ENCODE assay signal across 22 mouse cellular contexts in genomic region chr5:141971071-141971470, GRCm38 (mm10).
DNase-seq lines count a peak whose midpoint lies in the region; ATAC-seq lines count a peak whose summit lies in the region.
"Had no signal": no experiment of that assay in that cellular context is flagged by ENCODE, and none has a peak within 500 bp of the region (broad histone marks: within the 10 kb centered on the region; RNA-seq: fewer than 3 reads in every experiment).

No protein-coding gene starts in this region.

- no peak overlapping the region for H3K9ac ChIP-seq in embryonic facial prominence, embryonic 14.5 days (ENCODE audit: low read depth, low read length)
- H3K9ac ChIP-seq in intestine, embryonic 15.5 days, result no peak overlapping the region

- H3K4me3 ChIP-seq in embryonic facial prominence, embryonic 14.5 days (ENCODE audit: low read depth, low read length), result no peak overlapping the region
- no peak overlapping the region for H3K4me3 ChIP-seq in embryonic facial prominence, embryonic 10.5 days
- no peak overlapping the region for H3K4me3 ChIP-seq in intestine, embryonic 15.5 days (replicated peaks)

- no peaks in the 10 kb centered on the region for H3K36me3 ChIP-seq in embryonic facial prominence, embryonic 14.5 days (ENCODE audit: control insufficient read depth, insufficient read depth, low read length)
- no peaks in the 10 kb centered on the region for H3K36me3 ChIP-seq in embryonic facial prominence, embryonic 10.5 days (replicated peaks)
- H3K36me3 ChIP-seq in intestine, embryonic 15.5 days, result no peaks in the 10 kb centered on the region
- H3K36me3 ChIP-seq: G1E had no signal

- no peaks in the 10 kb centered on the region for H3K27me3 ChIP-seq in embryonic facial prominence, embryonic 14.5 days (replicated peaks; ENCODE audit: control insufficient read depth, insufficient read depth, low read length)
- no peaks in the 10 kb centered on the region for H3K27me3 ChIP-seq in embryonic facial prominence, embryonic 10.5 days (replicated peaks; ENCODE audit: low read depth, poor library complexity, severe bottlenecking)
- no peaks in the 10 kb centered on the region for H3K27me3 ChIP-seq in intestine, embryonic 15.5 days (replicated peaks)
- H3K27me3 ChIP-seq: Patski had no signal

- no peak overlapping the region for H3K4me2 ChIP-seq in embryonic facial prominence, embryonic 14.5 days (ENCODE audit: low read depth, low read length)
- no peak overlapping the region for H3K4me2 ChIP-seq in intestine, embryonic 15.5 days (replicated peaks)

- no peaks in the 10 kb centered on the region for H3K4me1 ChIP-seq in embryonic facial prominence, embryonic 14.5 days (ENCODE audit: control insufficient read depth, insufficient read depth, low read length)
- peaks cover 3% of the 10 kb centered on the region; the same call in 1 of the 2 replicates for H3K4me1 ChIP-seq in embryonic facial prominence, embryonic 10.5 days
- no peaks in the 10 kb centered on the region for H3K4me1 ChIP-seq in intestine, embryonic 15.5 days (replicated peaks)

- H3K9me3 ChIP-seq in embryonic facial prominence, embryonic 14.5 days (ENCODE audit: control insufficient read depth, low read length), result no peaks in the 10 kb centered on the region
- H3K9me3 ChIP-seq in embryonic facial prominence, embryonic 10.5 days, result no peaks in the 10 kb centered on the region
- H3K9me3 ChIP-seq in intestine, embryonic 15.5 days, result no peaks in the 10 kb centered on the region

- ATAC-seq in embryonic facial prominence, embryonic 14.5 days (ENCODE audit: low read depth), result peak; percentile 47; the same call in 1 of the 2 replicates
- no peak for ATAC-seq in intestine, embryonic 15.5 days
- no peak for ATAC-seq in megakaryocyte progenitor cell, adult 5-6 weeks (replicated peaks; ENCODE audit: poor library complexity)
- ATAC-seq: activated CD4-positive, CD25-positive, alpha-beta regulatory T cell, adult 4 months; CD4-positive, CD25-positive, alpha-beta regulatory T cell, adult 4 months; Patski had no signal

- no peak overlapping the region for H3K27ac ChIP-seq in embryonic facial prominence, embryonic 14.5 days (replicated peaks; ENCODE audit: low read depth, low read length)
- H3K27ac ChIP-seq in embryonic facial prominence, embryonic 10.5 days (replicated peaks), result no peak overlapping the region
- H3K27ac ChIP-seq in intestine, embryonic 15.5 days, result no peak overlapping the region

- DNase-seq in embryonic facial prominence, embryonic 14.5 days (ENCODE audit: low spot score), result peak; percentile 47
- no peak for DNase-seq in embryonic facial prominence, embryonic 10.5 days (ENCODE audit: low spot score)
- DNase-seq in Muller cell, postnatal 12 days (ENCODE audit: inconsistent ontology term), result peak; percentile 60
- peak; percentile 74 for DNase-seq in retina, embryonic 14.5 days (ENCODE audit: low spot score)
- DNase-seq in retina, postnatal 1 day, result peak; percentile 88
- DNase-seq in ovary, postnatal 10 days (ENCODE audit: low spot score), result no peak
- DNase-seq: adrenal gland, adult 2 months; adrenal gland, adult 8-10 months; adrenal gland, postnatal 10 days; adrenal gland, postnatal 14 days; adrenal gland, postnatal 25 days; adrenal gland, postnatal 36 days; B cell, adult 2 months; cerebellum, adult 11 months; cerebellum, adult 11-12 months; cerebellum, adult 18-20 months had no signal

Comparison
In these comparisons a context has a peak if more than half of its experiments do, and no peak if none do; other contexts are left out.
1. DNase-seq: peak in embryonic facial prominence, embryonic 14.5 days (single experiment), Muller cell, postnatal 12 days (single experiment), retina, embryonic 14.5 days (single experiment) and retina, postnatal 1 day (single experiment); none in embryonic facial prominence, embryonic 10.5 days (single experiment) and ovary, postnatal 10 days (single experiment).